Mouse (Mus musculus) spleen, postnatal 4 days (tissue): ENCODE results near the gene Elavl1.

ENCODE experiments used
- DNase-seq, 2 experiments: peaks; one replicate each; pipeline ENCODE4 v3.0.0; 2022; ENCODE audit warnings: low spot score in 2 of 2

Elavl1 gene

GRCm38 (mm10) chr8:4321031-4321430 is 4.2 kb downstream of the Elavl1 start:
- no peak for DNase-seq

GRCm38 (mm10) chr8:4320404-4320803 is 4.8 kb downstream of the Elavl1 start:
- DNase-seq: no peak

- DNase-seq: no peak
These were observed 5.7 kb downstream of the Elavl1 start for GRCm38 (mm10) chr8:4319573-4319872.

- DNase-seq: no peak
These were observed 6.2 kb downstream of the Elavl1 start for GRCm38 (mm10) chr8:4318796-4319572.

GRCm38 (mm10) chr8:4318124-4318523 is 7.1 kb downstream of the Elavl1 start:
- no peak for DNase-seq

- DNase-seq: no peak
These were observed 10.4 kb downstream of the Elavl1 start for GRCm38 (mm10) chr8:4314852-4315251.

- DNase-seq: no peak
These were observed 11.7 kb downstream of the Elavl1 start for GRCm38 (mm10) chr8:4313254-4314124.

GRCm38 (mm10) chr8:4312104-4312503 is 13.1 kb downstream of the Elavl1 start:
- no peak for DNase-seq

- no peak for DNase-seq
These were observed 19.4 kb downstream of the Elavl1 start for GRCm38 (mm10) chr8:4305838-4306237.

- DNase-seq: no peak
These were observed 21.1 kb downstream of the Elavl1 start for GRCm38 (mm10) chr8:4304124-4304547.

GRCm38 (mm10) chr8:4297822-4298221 is 27.4 kb downstream of the Elavl1 start:
- DNase-seq: no peak

- DNase-seq: no peak
These were observed 32.5 kb downstream of the Elavl1 start for GRCm38 (mm10) chr8:4292738-4293137.

GRCm38 (mm10) chr8:4276111-4276465 is 49.1 kb downstream of the Elavl1 start:
- DNase-seq: no peak

GRCm38 (mm10) chr8:4275275-4276110 is 49.7 kb downstream of the Elavl1 start, which contains the start of gene Timm44:
Gene Timm44 (minus strand): TSS chr8:4275913.
- DNase-seq: peak; percentile 90 to 94

- DNase-seq: no peak
These were observed 55.6 kb downstream of the Elavl1 start for GRCm38 (mm10) chr8:4269609-4270008.

GRCm38 (mm10) chr8:4267627-4268026 is 57.6 kb downstream of the Elavl1 start:
- DNase-seq: peak in 1 of 2 experiments; percentile 71

GRCm38 (mm10) chr8:4265160-4265914 is 59.9 kb downstream of the Elavl1 start:
- DNase-seq: no peak

GRCm38 (mm10) chr8:4263105-4263791 is 62.0 kb downstream of the Elavl1 start:
- DNase-seq: no peak

- DNase-seq: no peak
These were observed 65.4 kb downstream of the Elavl1 start for GRCm38 (mm10) chr8:4259805-4260170.

- DNase-seq: peak; percentile 95 to 98
These were observed 65.9 kb downstream of the Elavl1 start, which contains the start of gene Ctxn1 for GRCm38 (mm10) chr8:4259125-4259804. Gene Ctxn1 (minus strand): TSS chr8:4259274.
